Mouse (Mus musculus) heart, embryonic 16.5 days (tissue): ENCODE measurements around the gene Pglyrp2. TPM values are rescaled to one million over a fixed set of nuclear protein-coding genes. Genes with fewer than 3 reads are reported as not detected.

Source experiments
- ATAC-seq: fragments of 200-750 bp; cut with Nextera tagmentation; replicated peaks from 2 replicates; pipeline ENCODE4 v1.8.0; 2017; ENCODE audit warnings: moderate number of reproducible peaks; ENCODE audit not compliant: insufficient read depth, low FRiP score; ENCODE audit errors: extremely low read depth
- H3K27ac ChIP-seq: fragments of 300-500 bp; sonication (generic); 2 replicates; pipeline ENCODE4 v1.5.1; 2014; ENCODE audit warnings: mild to moderate bottlenecking, low read length, control low read depth, moderate library complexity
- H3K27me3 ChIP-seq: fragments of 300-500 bp; sonication (generic); 2 replicates; pipeline ENCODE4 v1.6.1; 2014; ENCODE audit warnings: low read length, mixed read lengths; ENCODE audit not compliant: control insufficient read depth, insufficient read depth
- H3K36me3 ChIP-seq: fragments of 300-500 bp; sonication (generic); 2 replicates; pipeline ENCODE4 v1.6.1; 2014; ENCODE audit not compliant: control insufficient read depth, insufficient read depth
- H3K4me1 ChIP-seq: fragments of 300-500 bp; sonication (generic); 2 replicates; pipeline ENCODE4 v1.6.1; 2014; ENCODE audit warnings: low read length, mixed read lengths; ENCODE audit not compliant: control insufficient read depth, insufficient read depth
- H3K4me2 ChIP-seq: fragments of 300-500 bp; sonication (generic); 2 replicates; pipeline ENCODE4 v1.6.1; 2014; ENCODE audit warnings: low read depth, mild to moderate bottlenecking, control low read depth, low read length
- H3K4me3 ChIP-seq: fragments of 300-500 bp; sonication (generic); 2 replicates; pipeline ENCODE4 v1.5.1; 2014; ENCODE audit warnings: mild to moderate bottlenecking, control low read depth, low read length
- H3K9ac ChIP-seq: fragments of 300-500 bp; sonication (generic); 2 replicates; pipeline ENCODE4 v1.6.1; 2014; ENCODE audit warnings: low read length, control low read depth
- H3K9me3 ChIP-seq: fragments of 300-500 bp; sonication (generic); replicated peaks from 2 replicates; pipeline ENCODE4 v1.6.1; 2016; ENCODE audit warnings: low read length; ENCODE audit not compliant: control insufficient read depth
- WGBS: fragments of 180-500 bp; shearing (Covaris S2); extraction: QIAGEN DNeasy Blood & Tissue Kit; methylation state at CpG from one replicate; pipeline ENCODE4 v1.1.7; 2014; 5-methylcytosine and 5-hydroxymethylcytosine counted together
- polyA plus RNA-seq: library from polyadenylated mRNA; unstranded; fragments of >200 nt; fragmentation: Nextera tagmentation; extraction: Ambion mirVana; gene quantifications from 2 replicates; pipeline ENCODE4 v1.2.1, GENCODE M21; 2015

The Pglyrp2 gene
- 1.5 and 3.0 TPM in 2 replicates for polyA plus RNA-seq

DNA sequence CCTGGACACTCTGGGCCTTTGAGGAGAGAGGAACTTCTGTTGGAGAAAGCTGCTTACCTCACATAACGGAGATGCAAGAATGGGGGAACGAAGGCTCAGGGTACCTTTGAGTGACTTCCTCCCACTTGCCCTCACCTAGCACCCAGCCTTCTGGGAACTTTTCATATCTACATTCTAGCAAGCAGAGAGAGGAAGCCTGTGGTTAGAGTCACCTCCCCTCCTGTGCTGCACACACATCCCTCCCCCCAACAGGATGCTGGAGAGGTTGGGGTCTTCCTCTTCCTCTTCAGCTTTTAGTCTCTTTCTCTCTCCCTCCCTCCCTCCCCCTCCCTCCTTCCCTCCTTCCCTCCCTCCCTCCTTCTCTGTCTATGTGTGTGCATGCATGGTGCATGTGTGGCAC is at the start of gene Pglyrp2:
Pglyrp2 (minus strand) TSS at position 134 of the 400 bp plus-strand sequence.
- peak within 1 kb of the TSS; percentile 42; the same call in 1 of the 2 replicates for H3K4me2 ChIP-seq
- H3K4me3 ChIP-seq = peak within 1 kb of the TSS; percentile 22; the same call in 1 of the 2 replicates
- no peak within 1 kb of the TSS for H3K9ac ChIP-seq
- 85% methylated on average over 2 of the region's 2 CpGs for WGBS
- no peak within 1 kb of the TSS; the same call in 1 of the 2 replicates for H3K27ac ChIP-seq
- ATAC-seq = peak; percentile 83
- no peaks in the 10 kb centered on the region for H3K27me3 ChIP-seq
- no peaks in the 10 kb centered on the region for H3K9me3 ChIP-seq
- H3K4me1 ChIP-seq = no peaks in the 10 kb centered on the region
- no peaks in the 10 kb centered on the region for H3K36me3 ChIP-seq

DNA sequence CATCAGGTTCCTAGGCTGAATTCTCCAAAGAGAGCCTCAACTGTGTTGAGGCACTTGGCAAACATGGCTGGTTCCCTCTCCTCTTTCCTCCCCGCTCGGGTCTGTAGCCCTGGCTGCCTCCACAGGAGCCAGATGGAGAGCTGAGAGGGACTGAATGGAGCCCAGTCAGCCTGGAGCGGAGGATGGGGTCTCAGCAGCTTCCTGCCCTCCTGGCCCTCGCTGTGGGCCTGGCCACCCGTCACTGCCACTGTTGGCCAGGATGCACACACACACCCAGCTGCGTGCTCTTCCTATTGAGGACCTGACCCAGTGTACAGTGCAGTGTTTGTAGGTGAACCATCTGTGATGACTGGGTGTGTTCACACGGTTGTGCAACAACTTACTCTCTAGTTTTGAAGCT is 48.2 kb upstream of the Pglyrp2 start:
- H3K4me3 ChIP-seq = no peak overlapping the region
- no peak overlapping the region for H3K4me2 ChIP-seq
- no peak overlapping the region for H3K27ac ChIP-seq
- no peaks in the 10 kb centered on the region for H3K27me3 ChIP-seq
- H3K36me3 ChIP-seq = no peaks in the 10 kb centered on the region
- H3K4me1 ChIP-seq = no peaks in the 10 kb centered on the region
- 54% methylated on average over 7 of the region's 7 CpGs for WGBS
- H3K9ac ChIP-seq = no peak overlapping the region
- H3K9me3 ChIP-seq = no peaks in the 10 kb centered on the region
- no peak for ATAC-seq

GRCm38 (mm10) chr17:32470795-32471194 is 46.8 kb upstream of the Pglyrp2 start:
- Histone ChIP-seq H3K4me1 (no peaks in the 10 kb centered on the region), H3K27me3 (no peaks in the 10 kb centered on the region), H3K9me3 (no peaks in the 10 kb centered on the region), H3K27ac (no peak overlapping the region), H3K36me3 (no peaks in the 10 kb centered on the region), H3K4me2 (no peak overlapping the region), H3K4me3 (no peak overlapping the region), H3K9ac (no peak overlapping the region)
- no peak for ATAC-seq
- 73% methylated on average over 4 of the region's 4 CpGs for WGBS

DNA sequence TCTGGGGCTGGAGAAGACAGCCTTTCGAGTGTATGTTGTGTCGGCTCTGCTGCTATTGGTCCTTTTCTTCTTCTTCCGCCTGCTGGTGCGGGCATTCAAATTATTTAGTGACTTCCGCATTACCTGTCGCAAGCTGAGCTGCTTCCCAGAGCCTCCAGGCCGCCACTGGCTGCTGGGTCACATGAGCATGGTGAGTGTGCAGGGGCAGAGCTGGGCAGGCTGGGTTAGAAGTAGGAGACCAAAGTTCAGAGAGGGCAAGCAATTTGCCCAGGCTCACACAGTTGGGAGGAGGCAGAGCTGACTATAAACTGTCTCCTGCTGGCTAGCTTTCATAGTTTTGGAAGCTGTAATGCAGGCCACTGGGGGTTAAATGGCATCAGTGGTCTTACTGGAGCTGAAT is 44.5 kb upstream of the Pglyrp2 start:
- Histone ChIP-seq H3K4me1 (no peaks in the 10 kb centered on the region), H3K36me3 (no peaks in the 10 kb centered on the region), H3K4me3 (no peak overlapping the region), H3K9me3 (no peaks in the 10 kb centered on the region), H3K27me3 (peaks cover 3% of the 10 kb centered on the region; the same call in 1 of the 2 replicates), H3K4me2 (no peak overlapping the region), H3K9ac (no peak overlapping the region), H3K27ac (no peak overlapping the region)
- no peak for ATAC-seq
- WGBS = 51% methylated on average over 7 of the region's 7 CpGs

DNA sequence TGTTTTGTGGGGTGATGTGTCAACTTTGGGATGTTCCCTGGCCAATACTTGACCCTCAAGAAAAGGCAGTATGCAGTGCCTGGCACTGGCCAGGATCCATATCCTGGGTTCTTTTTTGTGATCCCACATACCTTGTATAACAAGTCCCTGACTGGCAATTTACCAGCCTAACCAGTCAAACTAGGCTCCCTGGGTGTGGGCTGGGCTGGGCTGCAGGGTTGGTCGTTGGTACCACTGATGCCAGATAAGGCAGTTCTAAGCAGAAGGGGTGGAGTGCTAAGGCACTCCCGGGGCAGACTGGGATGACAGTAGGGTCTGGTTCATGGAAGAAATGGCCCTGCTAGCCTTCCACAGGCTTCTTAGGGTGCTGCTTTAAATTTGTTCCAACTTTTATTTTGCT is 31.0 kb upstream of the Pglyrp2 start:
- Histone ChIP-seq H3K4me2 (no peak overlapping the region), H3K9ac (no peak overlapping the region), H3K4me1 (peaks cover 10% of the 10 kb centered on the region; the same call in 1 of the 2 replicates), H3K9me3 (no peaks in the 10 kb centered on the region), H3K4me3 (no peak overlapping the region), H3K27ac (no peak overlapping the region), H3K27me3 (peaks cover 10% of the 10 kb centered on the region), H3K36me3 (no peaks in the 10 kb centered on the region)
- ATAC-seq = no peak
- WGBS = 30% methylated on average over 2 of the region's 2 CpGs

DNA sequence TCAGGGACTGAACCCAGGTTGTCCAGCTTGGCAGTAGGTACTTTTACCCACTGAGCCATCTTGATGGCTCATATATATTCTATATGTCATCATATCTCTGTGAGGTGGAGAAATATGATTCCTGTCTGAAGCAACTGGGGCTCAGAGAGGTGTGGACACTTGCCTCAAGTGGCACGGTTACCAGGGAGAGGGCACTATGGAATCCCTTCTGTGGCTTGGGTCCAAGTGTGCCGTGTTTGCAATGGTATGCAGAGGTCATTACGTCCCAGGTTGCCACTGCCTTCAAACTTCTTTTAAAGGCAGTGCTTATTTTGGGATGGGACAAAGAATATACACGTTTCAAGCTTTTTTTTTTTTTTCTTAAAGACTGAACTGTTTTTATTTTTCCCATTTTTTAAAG is 30.2 kb upstream of the Pglyrp2 start:
- no peaks in the 10 kb centered on the region; the same call in 1 of the 2 replicates for H3K9me3 ChIP-seq
- ATAC-seq = no peak
- no peak overlapping the region for H3K9ac ChIP-seq
- H3K4me2 ChIP-seq = no peak overlapping the region
- H3K27me3 ChIP-seq = peaks cover 10% of the 10 kb centered on the region
- WGBS = 39% methylated on average over 4 of the region's 4 CpGs
- no peaks in the 10 kb centered on the region for H3K36me3 ChIP-seq
- H3K4me1 ChIP-seq = peaks cover 10% of the 10 kb centered on the region; the same call in 1 of the 2 replicates
- no peak overlapping the region for H3K4me3 ChIP-seq
- H3K27ac ChIP-seq = no peak overlapping the region

DNA sequence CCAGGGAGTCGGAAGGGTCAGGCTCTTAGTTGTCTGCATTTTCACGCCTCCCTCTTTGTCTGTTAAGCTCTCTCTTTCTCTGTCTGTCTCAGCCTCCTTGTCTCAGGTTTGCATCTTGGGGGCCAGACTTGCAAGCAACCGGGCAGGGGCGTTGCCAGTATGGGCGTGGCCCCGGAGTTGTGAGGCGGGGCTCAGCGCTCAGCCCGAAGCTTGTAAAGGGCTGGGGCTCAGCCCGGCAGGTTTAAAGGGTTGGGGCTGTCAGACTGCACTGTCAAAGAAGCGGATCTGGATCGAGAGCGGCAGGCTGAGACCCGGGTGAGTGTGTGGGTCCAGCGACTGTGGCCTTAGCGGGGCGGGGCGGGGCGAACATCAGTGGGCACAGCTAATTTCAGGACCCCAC is 28.5 kb upstream of the Pglyrp2 start, which contains the start of gene Cyp4f39:
Cyp4f39 (plus strand) TSS at position 242 of the 400 bp plus-strand sequence.
- peak within 1 kb of the TSS; percentile 42 for H3K4me3 ChIP-seq
- peaks cover 3% of the 10 kb centered on the region; the same call in 1 of the 2 replicates for H3K9me3 ChIP-seq
- peaks cover 10% of the 10 kb centered on the region for H3K27me3 ChIP-seq
- 3% methylated on average over 19 of the region's 19 CpGs for whole genome bisulfite sequencing
- 0 out of 2 replicates have a peak, but pooled peaks have one; percentile 41 for ATAC-seq
- peaks cover 10% of the 10 kb centered on the region; the same call in 1 of the 2 replicates for H3K4me1 ChIP-seq
- no peaks in the 10 kb centered on the region for H3K36me3 ChIP-seq
- no peak within 1 kb of the TSS for H3K27ac ChIP-seq
- peak within 1 kb of the TSS; percentile 67 for H3K4me2 ChIP-seq
- H3K9ac ChIP-seq = no peak within 1 kb of the TSS; the same call in 1 of the 2 replicates

- H3K4me3 ChIP-seq = no peak overlapping the region
- no peak for ATAC-seq
- WGBS = 35% methylated on average over 2 of the region's 2 CpGs
These were observed 27.0 kb upstream of the Pglyrp2 start for GRCm38 (mm10) chr17:32450844-32451537.

GRCm38 (mm10) chr17:32449042-32449441 is 25.1 kb upstream of the Pglyrp2 start:
- WGBS = 97% methylated on average over 1 of the region's 1 CpGs
- no peak overlapping the region for H3K9ac ChIP-seq
- H3K4me1 ChIP-seq = peaks cover 8% of the 10 kb centered on the region; the same call in 1 of the 2 replicates
- no peak overlapping the region for H3K4me3 ChIP-seq
- no peak for ATAC-seq
- H3K9me3 ChIP-seq = peaks cover 6% of the 10 kb centered on the region; the same call in 1 of the 2 replicates
- H3K4me2 ChIP-seq = no peak overlapping the region
- H3K36me3 ChIP-seq = no peaks in the 10 kb centered on the region
- no peak overlapping the region for H3K27ac ChIP-seq
- H3K27me3 ChIP-seq = peaks cover 10% of the 10 kb centered on the region

More at GRCm38 (mm10) chr17:32450844-32451537, 27.0 kb upstream of the Pglyrp2 start:
- Histone ChIP-seq H3K9ac (no peak overlapping the region), H3K9me3 (peaks cover 6% of the 10 kb centered on the region; the same call in 1 of the 2 replicates), H3K4me2 (no peak overlapping the region), H3K4me1 (peaks cover 10% of the 10 kb centered on the region; the same call in 1 of the 2 replicates), H3K27me3 (peaks cover 10% of the 10 kb centered on the region), H3K36me3 (no peaks in the 10 kb centered on the region), H3K27ac (no peak overlapping the region)
